In the genomic region with DNA sequence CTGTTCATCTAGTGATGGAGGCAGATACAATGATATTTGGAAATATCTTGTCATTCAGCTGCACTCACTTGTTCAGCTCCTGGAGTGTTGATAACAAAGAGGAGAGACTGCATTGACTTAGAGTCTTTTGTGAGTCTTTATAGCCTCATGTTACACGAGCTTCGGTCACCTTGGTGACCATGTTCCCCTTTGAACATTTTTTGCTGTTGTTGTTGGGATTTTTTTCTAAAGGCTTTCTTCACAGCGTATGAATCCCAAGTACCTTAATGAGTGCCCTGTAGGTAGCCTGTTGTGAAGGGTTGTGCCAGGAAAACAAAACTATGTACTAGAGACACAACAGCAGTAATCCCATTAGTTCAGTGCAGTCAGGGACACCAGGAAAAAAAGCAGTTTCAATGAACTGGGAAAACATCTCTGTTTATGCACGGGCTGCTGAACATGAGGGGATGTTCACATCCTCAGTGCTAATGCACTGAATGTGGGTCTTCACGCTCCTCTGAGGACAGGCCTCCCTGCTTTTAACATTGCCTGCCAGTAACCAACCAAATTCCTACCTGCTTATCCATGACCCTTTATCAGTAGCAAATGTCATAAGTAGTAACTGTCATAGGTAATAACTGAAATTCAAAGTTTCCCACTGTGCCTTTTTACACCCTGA, we compare ENCODE assay signal across 21 mouse cellular contexts.
DNase-seq lines count a peak whose midpoint lies in the region; ATAC-seq and TF ChIP-seq lines count a peak whose summit lies in the region.
"Had no signal": no experiment of that assay in that cellular context is flagged by ENCODE, and none has a peak within 500 bp of the region (broad histone marks: within the 10 kb centered on the region; RNA-seq: fewer than 3 reads in every experiment).

No protein-coding gene starts in this region.

- H3K27me3 ChIP-seq in hindbrain, embryonic 10.5 days (ENCODE audit: insufficient read depth, poor library complexity, severe bottlenecking), result peaks cover 10% of the 10 kb centered on the region; the same call in 1 of the 2 replicates
- no peaks in the 10 kb centered on the region for H3K27me3 ChIP-seq in hindbrain, embryonic 13.5 days
- H3K27me3 ChIP-seq in hindbrain, embryonic 16.5 days (replicated peaks; ENCODE audit: control insufficient read depth, insufficient read depth, low read length), result no peaks in the 10 kb centered on the region
- H3K27me3 ChIP-seq in midbrain, embryonic 16.5 days (ENCODE audit: control insufficient read depth, insufficient read depth, low read depth, low read length), result no peaks in the 10 kb centered on the region
- H3K27me3 ChIP-seq in cerebellum, adult 2 months (ENCODE audit: control insufficient read depth, insufficient read depth, low read length), result no peaks in the 10 kb centered on the region
- H3K27me3 ChIP-seq: CH12.LX; kidney, embryonic 15.5 days; lung, embryonic 15.5 days had no signal

- no peak overlapping the region for H3K4me3 ChIP-seq in hindbrain, embryonic 10.5 days
- no peak overlapping the region for H3K4me3 ChIP-seq in hindbrain, embryonic 13.5 days
- no peak overlapping the region for H3K4me3 ChIP-seq in hindbrain, embryonic 16.5 days (ENCODE audit: low read length)
- no peak overlapping the region for H3K4me3 ChIP-seq in midbrain, embryonic 16.5 days (ENCODE audit: low read depth, low read length)
- H3K4me3 ChIP-seq in cerebellum, adult 2 months (replicated peaks; ENCODE audit: insufficient read depth, low read depth, low read length), result no peak overlapping the region
- H3K4me3 ChIP-seq: erythroblast, embryonic 14.5 days; kidney, embryonic 15.5 days; lung, embryonic 15.5 days; myocyte had no signal

- H3K4me2 ChIP-seq in hindbrain, embryonic 13.5 days, result no peak overlapping the region
- no peak overlapping the region for H3K4me2 ChIP-seq in hindbrain, embryonic 16.5 days (ENCODE audit: low read length)
- no peak overlapping the region for H3K4me2 ChIP-seq in midbrain, embryonic 16.5 days (ENCODE audit: low read length)
- H3K4me2 ChIP-seq: heart, embryonic 11.5 days; kidney, embryonic 15.5 days; liver, embryonic 11.5 days; lung, embryonic 15.5 days had no signal

- H3K9me3 ChIP-seq in hindbrain, embryonic 10.5 days, result no peaks in the 10 kb centered on the region
- H3K9me3 ChIP-seq in hindbrain, embryonic 13.5 days, result no peaks in the 10 kb centered on the region
- H3K9me3 ChIP-seq in hindbrain, embryonic 16.5 days (ENCODE audit: control insufficient read depth, low read length), result no peaks in the 10 kb centered on the region
- no peaks in the 10 kb centered on the region for H3K9me3 ChIP-seq in midbrain, embryonic 16.5 days (replicated peaks; ENCODE audit: control insufficient read depth, low read length, poor library complexity, severe bottlenecking)
- H3K9me3 ChIP-seq: kidney, embryonic 15.5 days; lung, embryonic 15.5 days had no signal

- no peak for TF ChIP-seq POLR2A in cerebellum, adult 2 months (IDR thresholded peaks at IDR 0.05; ENCODE audit: borderline replicate concordance, insufficient read depth, low read length)

- H3K27ac ChIP-seq in hindbrain, embryonic 10.5 days, result no peak overlapping the region
- no peak overlapping the region for H3K27ac ChIP-seq in hindbrain, embryonic 13.5 days
- H3K27ac ChIP-seq in hindbrain, embryonic 16.5 days (ENCODE audit: low read depth, low read length), result no peak overlapping the region
- no peak overlapping the region for H3K27ac ChIP-seq in midbrain, embryonic 16.5 days (ENCODE audit: low read length)
- H3K27ac ChIP-seq in cerebellum, adult 2 months (ENCODE audit: insufficient read depth, low read length), result no peak overlapping the region
- H3K27ac ChIP-seq: kidney, embryonic 15.5 days; lung, embryonic 15.5 days had no signal

- no peaks in the 10 kb centered on the region for H3K36me3 ChIP-seq in hindbrain, embryonic 10.5 days
- no peaks in the 10 kb centered on the region for H3K36me3 ChIP-seq in hindbrain, embryonic 13.5 days
- no peaks in the 10 kb centered on the region for H3K36me3 ChIP-seq in hindbrain, embryonic 16.5 days (ENCODE audit: control insufficient read depth, insufficient read depth, low read length)
- H3K36me3 ChIP-seq in midbrain, embryonic 16.5 days (ENCODE audit: control insufficient read depth, insufficient read depth, low read length), result no peaks in the 10 kb centered on the region
- H3K36me3 ChIP-seq: kidney, embryonic 15.5 days; lung, embryonic 15.5 days had no signal

- H3K9ac ChIP-seq in hindbrain, embryonic 13.5 days, result no peak overlapping the region
- H3K9ac ChIP-seq in hindbrain, embryonic 16.5 days (ENCODE audit: low read depth, low read length), result no peak overlapping the region
- H3K9ac ChIP-seq in midbrain, embryonic 16.5 days (ENCODE audit: low read depth, low read length), result no peak overlapping the region
- H3K9ac ChIP-seq: kidney, embryonic 15.5 days; lung, embryonic 15.5 days had no signal

- ATAC-seq in hindbrain, embryonic 13.5 days (ENCODE audit: low FRiP score), result no peak
- ATAC-seq in hindbrain, embryonic 16.5 days, result 0 out of 2 replicates have a peak, but pooled peaks have one; percentile 24
- ATAC-seq in midbrain, embryonic 16.5 days, result 0 out of 2 replicates have a peak, but pooled peaks have one; percentile 51

- no peak for TF ChIP-seq CTCF in cerebellum, adult 2 months (IDR thresholded peaks at IDR 0.05; ENCODE audit: borderline replicate concordance, insufficient read depth, low read depth, low read length)

- 17% methylated on average over 5 of the region's 5 CpGs for WGBS in hindbrain, embryonic 10.5 days
- 12% methylated on average over 5 of the region's 5 CpGs for WGBS in hindbrain, embryonic 13.5 days
- 10% methylated on average over 5 of the region's 5 CpGs for WGBS in hindbrain, embryonic 16.5 days
- WGBS in midbrain, embryonic 16.5 days, result 6% methylated on average over 5 of the region's 5 CpGs
- WGBS in cerebellum, adult 2 months, result 19% methylated on average over 5 of the region's 5 CpGs

- peak; percentile 16 for DNase-seq in hindbrain, embryonic 10.5 days (ENCODE audit: low spot score)
- peak; percentile 22 for DNase-seq in embryo, embryonic 9.5 days (ENCODE audit: extremely low spot score)
- no peak for DNase-seq in gastrocnemius, adult 18-20 months (ENCODE audit: low spot score)
- DNase-seq in cerebellum, adult 2 months, result no peak
- DNase-seq in adrenal gland, postnatal 36 days, result no peak
- DNase-seq: adrenal gland, postnatal 10 days; cerebellum, adult 9-10 months; heart, postnatal 14 days; left cerebral cortex, postnatal 4 days; right cerebral cortex, adult 18-20 months; thymus, postnatal 4 days had no signal

- peaks cover 10% of the 10 kb centered on the region for H3K4me1 ChIP-seq in hindbrain, embryonic 10.5 days (replicated peaks)
- H3K4me1 ChIP-seq in hindbrain, embryonic 13.5 days (replicated peaks), result 0 out of 2 replicates have a peak, but pooled peaks cover 7% of the 10 kb centered on the region
- peaks cover 2% of the 10 kb centered on the region; the same call in 1 of the 2 replicates for H3K4me1 ChIP-seq in hindbrain, embryonic 16.5 days (ENCODE audit: control insufficient read depth, insufficient read depth, low read depth, low read length)
- 0 out of 2 replicates have a peak, but pooled peaks cover 2% of the 10 kb centered on the region for H3K4me1 ChIP-seq in midbrain, embryonic 16.5 days (ENCODE audit: control insufficient read depth, insufficient read depth, low read length)
- H3K4me1 ChIP-seq in cerebellum, adult 2 months (ENCODE audit: control insufficient read depth, insufficient read depth, low read length), result no peaks in the 10 kb centered on the region
- H3K4me1 ChIP-seq: kidney, embryonic 15.5 days; lung, embryonic 15.5 days had no signal

Comparison
In these comparisons a context has a peak if more than half of its experiments do, and no peak if none do; other contexts are left out.
1. DNase-seq: peak in hindbrain, embryonic 10.5 days (single experiment) and embryo, embryonic 9.5 days (single experiment); none in gastrocnemius, adult 18-20 months (single experiment), cerebellum, adult 2 months (0 of 2) and adrenal gland, postnatal 36 days (0 of 2).